Mouse (Mus musculus): ENCODE results near the gene Mtor.

The Mtor gene

DNA sequence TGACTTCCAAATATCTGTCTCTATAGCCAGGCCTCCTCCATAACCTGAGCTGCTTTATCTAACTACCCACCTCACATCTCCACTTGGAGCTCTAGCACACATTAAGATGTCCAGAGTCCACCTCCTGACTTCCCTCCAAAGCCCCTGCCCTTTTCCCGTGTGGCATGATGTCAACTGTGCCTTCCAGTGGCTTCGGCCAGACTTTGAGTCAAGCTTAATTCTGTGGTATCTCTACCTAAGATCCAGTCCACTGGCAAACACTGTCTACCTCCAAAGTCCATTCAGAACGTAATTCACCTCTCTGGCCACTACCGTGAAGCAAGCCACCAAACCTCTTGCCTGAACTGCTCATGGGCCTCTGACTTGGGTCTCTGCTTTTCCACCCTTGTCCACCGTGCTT, 6.5 kb upstream of the Mtor start:
- DNase-seq (ENCODE audit: low read depth, low spot score): no peak

GRCm38 (mm10) chr4:148442598-148442997, 5.8 kb upstream of the Mtor start:
- DNase-seq (ENCODE audit: low read depth, low spot score): no peak

DNA sequence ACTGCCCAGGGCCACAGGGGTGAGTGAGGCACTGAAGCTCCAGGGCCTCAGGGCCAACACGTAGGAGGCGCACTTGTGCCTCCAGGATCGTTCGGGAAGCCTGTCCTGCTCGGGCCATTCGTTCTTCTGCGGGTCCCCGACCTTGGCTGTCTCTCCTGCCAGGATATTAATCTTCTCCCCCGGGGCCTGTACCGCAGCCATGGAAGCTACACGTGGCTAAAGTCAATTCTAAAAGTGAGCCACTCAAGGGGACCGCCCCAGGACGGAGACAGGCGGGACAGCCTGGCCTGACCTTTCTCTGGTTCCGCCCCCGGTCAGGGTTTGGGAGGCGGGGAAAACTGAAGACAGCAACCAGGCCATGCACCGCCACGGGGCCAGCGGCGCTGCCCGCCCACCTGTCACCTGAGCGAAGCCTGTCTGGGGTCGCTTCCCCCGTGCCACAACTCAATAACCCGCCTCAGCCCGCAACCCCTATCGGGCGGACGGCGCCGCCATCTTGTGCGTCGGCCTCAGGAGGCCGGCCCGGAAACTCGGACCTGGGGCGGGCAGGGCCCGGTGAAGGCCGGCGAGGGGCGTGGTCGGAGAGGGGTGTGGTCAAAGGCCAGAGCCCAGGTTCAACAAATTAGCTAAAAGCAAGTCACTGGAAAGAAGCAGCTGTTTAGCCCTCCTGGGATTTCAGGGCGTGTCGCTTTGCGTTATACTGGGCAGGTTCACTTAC, 4.0 kb upstream of the Mtor start, which contains the start of gene Ubiad1:
Gene Ubiad1 (minus strand): TSS at position 522 of the 718 bp plus-strand sequence.
- peak; percentile 71 for DNase-seq (ENCODE audit: low read depth, low spot score)

DNA sequence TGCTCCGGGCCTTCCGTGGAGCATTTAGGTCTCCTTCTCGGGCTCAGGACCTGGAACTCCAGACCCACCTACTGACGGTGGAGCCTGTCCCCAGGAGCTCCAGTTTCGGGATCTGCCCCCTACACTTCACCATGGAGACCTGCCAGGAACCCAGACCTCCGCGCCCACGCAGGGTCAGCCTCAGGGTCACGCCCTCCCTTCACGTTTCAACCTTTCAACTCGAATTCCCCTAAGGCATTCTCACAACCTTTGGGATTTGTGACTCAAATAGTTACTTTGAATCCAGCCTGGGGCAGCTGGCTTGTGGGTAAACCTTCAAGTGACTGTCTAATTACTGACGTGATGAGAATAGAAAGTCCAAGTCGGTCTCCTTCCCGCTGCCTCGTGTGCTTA, 438 bp downstream of the Mtor start:
- no peak for DNase-seq (ENCODE audit: low read depth, low spot score)

DNA sequence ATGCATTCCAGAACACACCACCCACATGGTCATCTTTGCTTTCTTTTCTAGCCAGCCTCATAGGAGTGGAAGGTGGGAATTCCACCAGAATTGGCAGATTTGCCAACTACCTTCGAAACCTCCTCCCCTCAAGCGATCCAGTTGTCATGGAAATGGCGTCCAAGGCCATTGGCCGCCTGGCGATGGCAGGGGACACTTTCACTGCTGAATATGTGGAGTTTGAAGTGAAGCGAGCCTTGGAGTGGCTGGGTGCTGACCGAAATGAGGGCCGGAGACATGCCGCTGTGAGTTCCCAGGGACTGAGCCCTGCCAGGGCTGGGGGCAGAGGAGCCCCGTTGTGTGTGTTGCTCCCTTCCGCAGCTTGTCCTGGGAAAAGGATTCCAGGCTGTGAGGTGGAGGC, 5.3 kb downstream of the Mtor start:
- DNase-seq (ENCODE audit: low read depth, low spot score): no peak

- no peak for DNase-seq (ENCODE audit: low read depth, low spot score)
Measured at GRCm38 (mm10) chr4:148455477-148456025, 7.1 kb downstream of the Mtor start.

DNA sequence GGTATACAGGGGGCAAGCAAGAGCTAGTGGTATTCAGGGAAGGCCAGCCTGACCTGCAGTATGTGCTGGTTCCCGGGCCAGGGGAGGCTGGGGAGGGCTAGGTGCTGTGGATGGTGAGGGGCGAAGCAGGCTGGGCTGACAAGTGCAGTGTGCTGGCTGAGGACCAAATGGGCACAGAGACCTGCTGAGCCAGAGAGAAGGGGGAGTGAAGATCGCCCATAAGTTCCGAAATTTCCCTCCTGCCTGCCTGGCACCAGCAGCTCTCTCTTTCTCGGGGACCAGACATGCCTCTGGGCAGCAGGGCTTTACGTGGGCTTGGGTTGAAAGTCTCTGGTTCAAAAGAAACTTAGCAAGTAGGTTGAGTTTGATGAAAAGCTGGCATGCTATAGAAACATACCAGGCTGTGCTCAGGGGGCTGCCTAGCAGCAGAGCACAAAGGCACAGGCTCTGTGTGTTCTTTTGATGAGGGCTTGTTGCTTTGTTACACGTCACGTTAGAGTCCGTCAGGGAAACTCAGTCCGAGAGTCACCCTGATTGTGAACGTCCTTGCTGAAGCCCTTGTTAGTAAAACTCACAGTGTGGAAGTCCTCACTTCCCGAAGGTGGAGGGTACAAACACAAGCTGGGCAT, 12.4 kb downstream of the Mtor start:
- no peak for DNase-seq (ENCODE audit: low read depth, low spot score)

DNA sequence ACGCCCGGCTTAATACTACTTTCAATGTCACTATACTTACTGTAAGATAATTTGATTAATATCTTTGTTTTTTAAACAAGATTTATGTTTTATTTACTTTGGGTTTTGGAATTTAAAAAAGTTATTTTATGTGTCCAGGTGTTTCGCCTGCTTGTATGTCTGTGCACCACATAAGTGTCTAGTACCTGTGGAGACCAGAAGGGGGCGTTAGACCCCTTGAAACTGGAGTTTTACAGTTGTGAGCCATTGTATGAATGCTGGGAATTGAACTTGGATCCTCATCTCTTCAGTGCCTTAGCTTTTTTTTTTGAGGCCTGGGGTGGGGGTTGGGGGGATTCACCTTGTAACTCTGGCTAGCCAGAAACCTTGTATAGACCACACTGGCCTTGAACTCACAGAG, 13.4 kb downstream of the Mtor start:
- DNase-seq (ENCODE audit: low read depth, low spot score): no peak

DNA sequence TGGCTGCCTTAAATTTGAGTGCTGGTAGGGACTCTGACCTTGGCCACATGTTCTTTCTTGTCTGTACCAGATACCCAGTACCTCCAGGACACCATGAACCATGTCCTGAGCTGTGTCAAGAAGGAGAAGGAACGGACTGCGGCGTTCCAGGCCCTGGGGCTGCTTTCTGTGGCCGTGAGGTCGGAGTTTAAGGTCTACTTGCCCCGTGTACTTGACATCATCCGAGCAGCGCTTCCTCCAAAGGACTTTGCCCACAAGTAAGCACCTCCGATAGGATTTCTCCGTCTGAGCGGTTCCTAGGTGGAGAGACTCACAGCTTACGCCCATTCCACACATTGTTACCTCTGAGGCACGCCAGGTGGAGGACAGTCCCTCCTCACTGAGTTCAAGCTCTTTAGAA, 14.3 kb downstream of the Mtor start:
- DNase-seq (ENCODE audit: low read depth, low spot score): no peak

- DNase-seq (ENCODE audit: low read depth, low spot score): no peak
Measured at GRCm38 (mm10) chr4:148463208-148463960, 15.0 kb downstream of the Mtor start.

- no peak for DNase-seq (ENCODE audit: low read depth, low spot score)
Measured at GRCm38 (mm10) chr4:148464301-148464700, 15.9 kb downstream of the Mtor start.

- no peak for DNase-seq (ENCODE audit: low read depth, low spot score)
Measured at GRCm38 (mm10) chr4:148464869-148465268, 16.5 kb downstream of the Mtor start.

GRCm38 (mm10) chr4:148466511-148467079, 18.2 kb downstream of the Mtor start:
- DNase-seq (ENCODE audit: low read depth, low spot score): no peak

DNA sequence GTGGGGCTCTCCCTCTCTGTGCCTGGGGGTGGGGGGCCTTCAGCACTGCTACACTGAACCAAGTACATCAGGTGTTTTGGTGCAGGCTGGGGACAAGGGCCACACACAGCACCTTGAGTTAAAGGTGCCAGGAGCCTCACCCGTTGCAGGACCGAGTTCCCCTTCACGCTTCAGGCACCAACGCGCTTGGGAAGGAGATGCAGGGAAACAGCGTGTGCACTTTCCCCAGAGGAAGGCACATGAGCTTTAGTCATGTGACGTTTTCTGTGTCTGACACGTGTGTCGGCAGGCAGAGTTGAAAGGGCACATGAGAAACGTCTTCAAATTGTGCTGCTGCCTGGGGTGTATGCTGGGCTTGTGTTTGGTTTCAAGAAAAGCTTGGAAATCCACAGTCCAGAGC, 20.0 kb downstream of the Mtor start:
- DNase-seq (ENCODE audit: low read depth, low spot score): no peak

DNA sequence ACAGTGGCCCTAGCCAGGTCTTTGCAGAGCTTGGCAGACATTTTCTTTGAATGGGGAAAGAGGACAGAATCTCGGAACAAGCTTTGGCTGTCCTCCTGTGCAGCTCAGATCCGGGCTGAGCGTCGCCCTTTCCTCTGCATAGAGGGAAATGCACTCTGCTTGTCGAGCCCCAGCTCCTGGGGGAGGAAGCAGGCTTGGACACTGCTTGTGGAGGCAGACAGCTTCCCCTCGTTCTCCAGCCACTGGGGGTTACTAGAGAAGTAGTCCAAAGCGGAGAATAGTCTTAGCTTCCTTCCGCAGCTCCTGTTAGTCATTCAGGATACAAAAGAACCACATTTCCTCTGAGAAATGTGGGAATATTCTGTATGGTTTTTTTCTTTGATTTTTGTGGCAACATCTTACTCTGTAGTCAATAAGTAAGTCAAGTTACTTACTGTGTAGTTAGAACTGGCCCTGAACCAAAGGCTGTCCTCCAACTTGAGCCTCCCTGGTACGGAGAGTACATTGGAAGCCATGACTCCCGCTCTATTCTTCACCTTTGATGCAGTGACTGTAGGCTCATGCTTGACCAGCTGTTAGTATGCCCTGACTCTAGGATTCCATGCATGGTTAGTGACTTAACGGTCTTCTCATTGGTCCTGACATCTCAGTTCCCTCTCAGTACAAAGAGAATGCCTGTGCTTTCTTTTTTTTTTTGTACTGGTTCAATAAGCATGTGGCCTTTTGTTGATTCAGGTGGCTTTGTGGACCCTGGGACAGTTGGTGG, 21.3 kb downstream of the Mtor start:
- DNase-seq (ENCODE audit: low read depth, low spot score): no peak

GRCm38 (mm10) chr4:148471363-148471806, 23.0 kb downstream of the Mtor start:
- peak; percentile 87 for DNase-seq (ENCODE audit: low read depth, low spot score)

DNA sequence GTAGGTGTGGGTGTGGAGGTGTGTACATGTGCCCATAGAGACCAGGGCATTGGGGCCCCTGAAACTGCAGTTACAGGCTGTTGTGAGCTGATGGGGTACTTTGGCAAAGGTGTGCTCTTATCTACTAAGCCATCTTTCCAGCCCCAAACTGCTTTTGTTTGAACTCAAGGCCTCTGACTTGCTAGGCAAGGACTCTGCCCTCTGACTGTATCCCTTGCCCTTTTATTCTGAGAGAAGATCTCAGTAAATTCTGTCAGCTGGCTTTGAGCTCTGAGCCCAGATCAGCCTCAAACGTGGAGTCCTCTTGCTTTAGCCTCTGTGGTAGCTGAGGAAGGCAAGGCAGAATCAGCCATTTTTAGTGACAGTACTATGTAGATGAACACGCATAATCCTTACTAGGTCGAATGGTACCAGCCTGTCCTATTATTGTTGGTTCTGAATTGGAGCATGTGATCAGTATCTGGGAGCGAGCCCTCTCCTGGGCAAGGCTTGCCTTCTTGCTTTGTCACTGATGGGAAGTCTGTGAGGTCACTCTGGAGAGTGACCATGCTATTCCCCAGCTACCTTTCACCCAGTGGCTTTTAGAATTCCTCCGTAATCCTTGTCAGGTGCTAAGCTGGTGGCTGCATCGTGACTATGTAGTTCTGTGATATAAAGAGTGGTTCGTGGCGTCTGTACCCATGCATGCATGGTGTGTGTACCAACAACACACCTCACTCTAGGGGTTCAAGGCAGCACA, 24.2 kb downstream of the Mtor start:
- DNase-seq (ENCODE audit: low read depth, low spot score): no peak

GRCm38 (mm10) chr4:148473496-148473895, 25.1 kb downstream of the Mtor start:
- no peak for DNase-seq (ENCODE audit: low read depth, low spot score)

GRCm38 (mm10) chr4:148480245-148480644, 31.8 kb downstream of the Mtor start:
- DNase-seq (ENCODE audit: low read depth, low spot score): no peak

DNA sequence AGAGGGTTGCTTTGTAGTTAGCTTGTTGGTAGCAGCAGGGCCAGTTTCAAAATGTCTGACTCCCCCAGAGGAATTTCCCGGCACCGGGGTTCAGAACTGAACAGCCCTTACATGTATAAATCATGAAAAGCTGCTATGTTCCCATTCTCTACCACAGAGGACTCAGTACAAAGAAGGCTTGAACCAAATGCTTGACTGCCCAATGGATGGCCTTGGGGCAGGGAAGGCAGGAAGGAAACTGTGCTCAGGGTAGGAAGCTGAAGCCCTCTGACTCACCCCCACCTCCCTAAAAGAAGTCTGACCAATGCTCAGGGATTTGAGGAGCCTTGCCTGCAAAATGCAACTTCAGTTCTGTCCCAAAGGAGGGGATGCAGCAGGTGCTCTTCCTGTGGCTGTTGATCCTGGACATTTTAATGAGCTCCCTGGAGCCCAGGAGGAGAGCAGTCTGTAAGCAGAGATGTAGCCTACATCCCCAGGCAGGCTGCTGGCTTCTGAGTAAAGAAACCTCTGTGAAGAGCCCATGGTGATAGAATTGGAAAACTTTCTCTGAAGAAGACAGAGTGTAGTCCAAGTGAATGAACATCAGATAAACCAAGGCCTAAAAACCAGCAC, 33.3 kb downstream of the Mtor start:
- no peak for DNase-seq (ENCODE audit: low read depth, low spot score)
